Mouse (Mus musculus): ENCODE data around the gene Lama5. TPM values are rescaled to one million over a fixed set of nuclear protein-coding genes. Genes with fewer than 3 reads are reported as not detected.

Gene Lama5
- polyA plus RNA-seq, 1 experiment from 2014 or later, result 11.2 TPM

DNA sequence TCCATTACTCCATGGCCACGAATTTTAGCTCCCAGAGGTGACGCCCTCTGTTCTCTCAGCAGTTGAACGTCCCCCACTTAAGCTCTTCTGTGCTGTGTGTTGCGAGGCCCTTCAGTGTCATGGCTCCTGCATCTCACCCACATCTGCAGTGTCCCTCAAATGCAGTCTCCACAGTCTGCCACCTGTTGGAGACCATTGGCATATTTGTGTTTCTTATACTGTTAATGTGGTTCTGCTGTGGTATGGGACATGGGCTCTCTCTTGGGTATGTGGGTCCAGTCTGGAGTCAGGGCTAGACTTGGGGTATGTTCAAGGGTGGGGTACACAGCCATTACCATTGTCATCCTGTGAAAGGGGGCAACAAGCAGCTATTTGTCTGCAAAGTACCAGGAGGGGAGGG lies 52.5 kb downstream of the Lama5 start:
- no peak for DNase-seq (ENCODE audit: extremely low spot score, low spot score)
- Histone ChIP-seq H3K27me3 (ENCODE audit: poor library complexity, severe bottlenecking) (no peaks in the 10 kb centered on the region), H3K27ac (peak overlapping the region; percentile 96; the same call in 1 of the 2 replicates), H3K4me1 (peaks cover 28% of the 10 kb centered on the region), H3K36me3 (replicated peaks) (peaks cover 56% of the 10 kb centered on the region), H3K9me3 (no peaks in the 10 kb centered on the region), H3K4me3 (peak overlapping the region; percentile 95)
- WGBS, result 85% methylated on average over 4 of the region's 4 CpGs

DNA sequence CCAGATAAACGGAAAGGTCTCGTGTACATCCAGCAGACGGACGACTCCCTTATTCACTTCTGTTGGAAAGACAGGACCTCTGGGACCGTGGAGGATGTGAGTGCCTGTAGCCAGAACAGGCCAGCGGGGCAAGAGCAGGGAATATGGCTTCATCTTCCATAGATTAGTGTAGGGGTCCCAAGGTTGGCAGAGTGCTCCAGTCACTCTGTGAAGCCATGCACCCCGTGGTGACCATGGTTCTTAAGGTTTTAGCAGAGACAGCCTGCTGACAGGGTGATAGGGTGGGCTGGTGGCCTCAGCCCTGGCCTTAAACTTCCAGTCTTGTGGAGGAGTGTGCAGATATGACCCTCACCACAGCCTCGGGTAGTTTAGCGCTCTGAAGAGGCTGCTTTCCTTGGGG lies 53.5 kb downstream of the Lama5 start:
- WGBS, result 7% methylated on average over 9 of the region's 9 CpGs
- DNase-seq (ENCODE audit: extremely low spot score, low spot score), result no peak
- Histone ChIP-seq H3K4me1 (peaks cover 28% of the 10 kb centered on the region), H3K9me3 (no peaks in the 10 kb centered on the region), H3K27me3 (ENCODE audit: poor library complexity, severe bottlenecking) (no peaks in the 10 kb centered on the region), H3K27ac (peak overlapping the region; percentile 96), H3K36me3 (replicated peaks) (peaks cover 46% of the 10 kb centered on the region), H3K4me3 (peak overlapping the region; percentile 95)

DNA sequence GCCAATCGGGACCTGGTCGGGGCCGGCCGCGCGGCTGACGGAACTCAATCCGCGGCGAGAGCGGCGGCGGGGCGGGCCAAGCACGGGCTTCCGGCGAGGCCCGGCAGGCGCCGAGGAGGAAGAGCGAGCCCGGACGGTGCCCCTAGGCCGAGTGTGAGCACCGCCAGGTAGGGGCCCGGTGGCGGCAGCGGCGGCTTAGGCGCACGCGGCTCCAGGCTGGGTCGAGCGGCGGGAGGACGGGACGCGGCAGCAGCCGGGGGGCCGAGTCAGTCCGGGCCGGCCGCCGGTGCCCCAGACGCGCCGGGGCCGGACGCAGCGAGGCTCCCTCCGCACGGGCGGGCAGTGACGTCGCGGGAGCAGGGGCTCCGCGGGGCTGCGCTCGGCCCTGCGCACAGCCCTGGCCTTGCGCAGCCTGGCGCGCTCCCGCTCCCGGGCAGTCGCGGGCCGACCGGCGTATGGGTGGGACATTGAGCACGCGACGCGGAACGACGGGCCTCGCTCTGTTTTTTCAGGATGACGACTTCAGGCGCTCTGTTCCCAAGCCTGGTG lies 54.1 kb downstream of the Lama5 start:
- under 1% methylated on average over 80 of the region's 80 CpGs for WGBS
- H3K27me3 ChIP-seq (ENCODE audit: poor library complexity, severe bottlenecking), result no peaks in the 10 kb centered on the region
- no peak for DNase-seq (ENCODE audit: extremely low spot score, low spot score)
- H3K4me1 ChIP-seq, result peaks cover 28% of the 10 kb centered on the region
- H3K9me3 ChIP-seq, result no peaks in the 10 kb centered on the region
- H3K36me3 ChIP-seq (replicated peaks), result peaks cover 41% of the 10 kb centered on the region
- H3K4me3 ChIP-seq, result peak overlapping the region; percentile 95
- peak overlapping the region; percentile 96 for H3K27ac ChIP-seq

DNA sequence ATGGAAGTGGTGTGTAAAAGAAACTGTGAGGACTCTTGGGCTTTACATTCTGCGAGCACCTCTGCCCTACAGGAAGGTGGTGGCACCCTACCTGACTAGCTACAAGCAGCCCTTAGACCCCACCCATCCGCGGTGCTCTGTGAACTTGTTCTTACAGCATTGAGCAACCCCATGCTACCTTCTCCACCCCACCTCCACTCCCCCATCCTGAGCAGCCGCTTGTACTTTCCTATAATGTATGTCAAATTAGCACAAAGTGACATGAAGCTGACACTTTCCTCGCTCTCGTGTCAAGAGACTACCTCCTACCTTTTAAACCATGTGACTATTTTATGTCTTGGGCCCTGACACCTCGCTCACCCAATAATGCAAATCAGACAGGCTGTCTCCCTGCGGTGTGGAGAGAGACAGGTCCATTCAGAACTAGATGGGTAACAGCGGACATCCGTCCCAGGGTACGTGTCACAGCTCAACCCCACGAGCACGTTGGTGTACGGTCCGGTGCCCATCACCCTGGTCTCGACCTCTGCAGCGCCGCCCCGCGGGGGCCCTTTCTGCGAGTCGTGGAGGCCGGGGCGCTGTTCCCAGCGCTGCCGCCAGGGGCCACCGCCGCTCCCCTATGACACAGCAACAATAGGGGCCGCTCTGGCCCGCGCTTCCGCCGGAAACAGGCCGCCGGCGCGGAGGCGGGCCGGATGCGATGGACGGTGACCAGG lies 54.7 kb downstream of the Lama5 start, which contains the start of gene Adrm1:
Gene Adrm1 (plus strand): TSS at position 680 of the 716 bp plus-strand sequence.
- Histone ChIP-seq H3K36me3 (replicated peaks) (peaks cover 34% of the 10 kb centered on the region), H3K4me1 (peaks cover 28% of the 10 kb centered on the region), H3K27me3 (ENCODE audit: poor library complexity, severe bottlenecking) (no peaks in the 10 kb centered on the region), H3K4me3 (peak within 1 kb of the TSS; percentile 95), H3K9me3 (no peaks in the 10 kb centered on the region), H3K27ac (peak within 1 kb of the TSS; percentile 96)
- WGBS, result 5% methylated on average over 41 of the region's 41 CpGs
- peak; percentile 95 for DNase-seq (ENCODE audit: extremely low spot score, low spot score)

DNA sequence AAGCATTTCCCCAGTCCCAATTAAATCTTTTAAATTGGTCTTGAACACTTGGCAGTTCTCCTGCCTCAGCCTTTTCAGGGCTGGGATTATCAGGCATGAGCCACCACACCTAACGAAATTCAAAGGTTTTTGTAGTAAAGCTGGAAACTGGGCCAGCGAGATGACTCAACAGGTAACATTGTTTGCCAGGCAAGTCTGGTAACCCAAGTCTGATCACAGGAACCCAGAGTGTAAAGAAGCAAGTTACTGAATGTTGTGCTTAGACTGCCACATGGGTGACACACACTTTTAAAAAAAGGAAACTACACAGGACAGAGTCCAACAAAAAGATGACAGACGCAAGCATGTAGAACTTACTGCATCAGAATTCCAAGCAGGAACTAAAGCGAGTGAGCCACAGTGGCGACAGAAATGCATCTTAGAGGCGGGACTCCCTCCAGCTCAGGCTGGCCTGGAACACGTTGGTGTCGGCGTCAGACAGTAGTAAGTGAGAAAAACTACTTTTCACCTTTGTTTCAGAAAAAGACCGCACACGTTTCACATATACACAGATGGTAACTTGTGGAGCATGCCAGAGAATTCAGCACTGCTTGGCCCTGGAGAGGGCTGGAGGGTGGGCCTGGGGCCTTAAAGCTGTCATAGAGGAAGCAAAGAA lies 55.4 kb downstream of the Lama5 start:
- H3K27me3 ChIP-seq (ENCODE audit: poor library complexity, severe bottlenecking), result no peaks in the 10 kb centered on the region
- peak overlapping the region; percentile 96 for H3K27ac ChIP-seq
- peaks cover 28% of the 10 kb centered on the region for H3K36me3 ChIP-seq (replicated peaks)
- 90% methylated on average over 11 of the region's 11 CpGs for WGBS
- no peak for DNase-seq (ENCODE audit: extremely low spot score, low spot score)
- peak overlapping the region; percentile 95; the same call in 1 of the 2 replicates for H3K4me3 ChIP-seq
- H3K9me3 ChIP-seq, result no peaks in the 10 kb centered on the region
- H3K4me1 ChIP-seq, result peaks cover 28% of the 10 kb centered on the region

DNA sequence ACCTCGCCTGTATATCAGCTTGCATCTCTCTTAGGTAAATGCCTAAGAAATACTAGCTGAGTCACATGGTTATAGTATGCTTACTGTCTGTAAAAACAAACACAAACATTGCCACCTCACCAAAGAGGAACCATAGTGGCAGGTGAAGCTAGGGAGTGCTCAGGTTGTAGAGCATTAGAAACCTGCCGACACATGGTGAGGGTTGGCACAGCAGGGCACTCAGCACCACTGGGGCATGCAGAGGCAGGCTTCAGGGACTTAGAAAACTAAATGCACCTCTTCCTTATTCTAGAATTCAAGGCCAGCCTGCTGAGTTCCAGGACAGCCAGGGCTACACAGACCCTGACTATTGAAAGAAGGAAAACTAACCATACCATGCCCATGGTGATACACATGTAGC lies 58.8 kb downstream of the Lama5 start:
- Histone ChIP-seq H3K27ac (no peak overlapping the region), H3K27me3 (ENCODE audit: poor library complexity, severe bottlenecking) (no peaks in the 10 kb centered on the region), H3K36me3 (replicated peaks) (peaks cover 14% of the 10 kb centered on the region), H3K4me1 (peaks cover 7% of the 10 kb centered on the region), H3K9me3 (no peaks in the 10 kb centered on the region), H3K4me3 (no peak overlapping the region)
- WGBS, result 82% methylated on average over 2 of the region's 2 CpGs
- no peak for DNase-seq (ENCODE audit: extremely low spot score, low spot score)

DNA sequence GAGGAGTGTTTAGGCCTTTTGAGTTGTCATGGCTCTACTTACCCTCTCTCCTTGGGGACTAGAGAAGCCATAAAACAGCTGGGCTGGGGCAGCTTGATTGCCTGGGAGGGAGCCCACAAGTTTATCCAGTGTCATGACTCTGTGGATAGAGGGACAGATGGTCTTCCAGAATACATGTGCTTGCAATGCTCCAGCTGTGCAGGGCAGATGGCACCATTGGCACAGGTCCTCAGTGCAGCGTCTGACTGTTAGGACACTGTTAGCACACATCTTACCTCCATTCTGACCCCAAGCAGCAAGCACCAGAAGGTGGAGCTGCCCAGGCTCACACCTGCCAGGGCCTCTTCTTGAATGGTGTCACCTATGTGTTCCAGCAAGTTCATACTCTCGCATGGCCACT lies 59.8 kb downstream of the Lama5 start:
- peaks cover 23% of the 10 kb centered on the region for H3K36me3 ChIP-seq (replicated peaks)
- DNase-seq (ENCODE audit: extremely low spot score, low spot score), result no peak
- H3K27ac ChIP-seq, result no peak overlapping the region
- H3K4me1 ChIP-seq, result peaks cover 4% of the 10 kb centered on the region
- no peak overlapping the region for H3K4me3 ChIP-seq
- H3K9me3 ChIP-seq, result no peaks in the 10 kb centered on the region
- H3K27me3 ChIP-seq (ENCODE audit: poor library complexity, severe bottlenecking), result no peaks in the 10 kb centered on the region
- 94% methylated on average over 2 of the region's 2 CpGs for WGBS

DNA sequence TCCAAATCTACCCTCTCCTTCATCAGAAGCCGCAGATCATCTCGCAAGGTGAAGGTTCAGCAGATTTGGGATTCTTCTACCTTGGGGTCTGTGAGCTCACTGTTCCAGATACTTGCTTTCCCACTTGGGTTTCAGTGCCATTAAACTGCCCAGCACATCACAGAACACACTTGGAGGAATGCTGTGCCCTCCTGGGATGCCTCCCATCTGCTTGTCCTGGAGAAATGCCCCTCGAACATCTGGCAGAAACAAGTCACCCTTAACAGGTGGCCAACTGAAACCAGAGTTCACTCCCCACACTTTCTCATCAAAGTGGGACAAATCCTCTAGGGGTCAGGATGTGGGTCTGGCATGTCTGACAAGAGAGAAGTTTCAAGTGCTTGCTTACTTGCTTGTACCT lies 67.0 kb downstream of the Lama5 start:
- DNase-seq (ENCODE audit: extremely low spot score, low spot score), result no peak
- Histone ChIP-seq H3K4me1 (no peaks in the 10 kb centered on the region), H3K36me3 (replicated peaks) (peaks cover 66% of the 10 kb centered on the region), H3K4me3 (no peak overlapping the region), H3K27me3 (ENCODE audit: poor library complexity, severe bottlenecking) (no peaks in the 10 kb centered on the region), H3K27ac (no peak overlapping the region), H3K9me3 (no peaks in the 10 kb centered on the region)
- 89% methylated on average over 3 of the region's 3 CpGs for WGBS

DNA sequence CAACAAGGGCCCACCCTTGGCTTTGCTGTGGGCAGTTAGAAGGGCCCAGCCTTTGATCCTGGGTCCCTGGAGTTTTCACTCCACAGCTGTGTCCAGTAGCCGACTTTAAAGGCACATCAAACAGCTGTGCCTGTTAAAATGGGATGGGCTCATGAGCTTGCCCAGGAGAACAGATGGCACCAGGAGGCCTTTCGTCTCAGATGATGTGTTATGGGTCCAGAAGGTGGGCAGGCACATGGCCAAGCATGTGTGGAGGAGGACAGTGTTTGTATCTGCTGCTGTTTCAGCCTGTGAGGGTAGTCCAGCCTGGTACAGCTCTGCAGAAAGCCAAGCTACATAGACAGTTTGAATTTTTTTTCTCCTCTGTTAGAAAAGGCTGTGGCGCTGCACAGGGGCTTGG lies 70.9 kb downstream of the Lama5 start:
- H3K36me3 ChIP-seq (replicated peaks), result peaks cover 72% of the 10 kb centered on the region
- H3K27ac ChIP-seq, result no peak overlapping the region
- WGBS, result 76% methylated on average over 3 of the region's 3 CpGs
- H3K4me3 ChIP-seq, result no peak overlapping the region
- no peaks in the 10 kb centered on the region for H3K9me3 ChIP-seq
- DNase-seq (ENCODE audit: extremely low spot score, low spot score), result no peak
- no peaks in the 10 kb centered on the region for H3K4me1 ChIP-seq
- no peaks in the 10 kb centered on the region for H3K27me3 ChIP-seq (ENCODE audit: poor library complexity, severe bottlenecking)

DNA sequence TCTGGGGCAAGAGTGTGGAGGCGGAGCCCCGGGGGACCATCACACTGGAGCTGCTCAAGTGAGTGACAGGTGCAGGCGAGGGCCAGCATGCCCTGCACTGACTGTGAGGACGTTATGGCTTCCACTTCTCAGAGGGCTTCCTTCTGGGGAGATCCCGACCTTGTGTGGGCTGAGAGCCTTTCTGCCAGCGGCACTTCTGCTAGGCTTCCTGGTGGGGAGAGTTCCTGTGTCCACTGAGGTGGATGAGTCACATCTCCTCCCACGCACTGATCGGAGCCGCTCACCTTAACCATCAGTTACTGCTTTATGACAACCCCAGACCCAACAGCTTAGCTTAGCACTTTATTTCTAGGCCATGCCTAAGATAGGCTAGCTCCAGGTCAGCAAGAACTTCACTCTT lies 77.1 kb downstream of the Lama5 start:
- 88% methylated on average over 9 of the region's 9 CpGs for WGBS
- Histone ChIP-seq H3K36me3 (replicated peaks) (peaks cover 79% of the 10 kb centered on the region), H3K27me3 (ENCODE audit: poor library complexity, severe bottlenecking) (no peaks in the 10 kb centered on the region), H3K9me3 (no peaks in the 10 kb centered on the region), H3K27ac (no peak overlapping the region), H3K4me3 (no peak overlapping the region), H3K4me1 (no peaks in the 10 kb centered on the region)
- no peak for DNase-seq (ENCODE audit: extremely low spot score, low spot score)

DNA sequence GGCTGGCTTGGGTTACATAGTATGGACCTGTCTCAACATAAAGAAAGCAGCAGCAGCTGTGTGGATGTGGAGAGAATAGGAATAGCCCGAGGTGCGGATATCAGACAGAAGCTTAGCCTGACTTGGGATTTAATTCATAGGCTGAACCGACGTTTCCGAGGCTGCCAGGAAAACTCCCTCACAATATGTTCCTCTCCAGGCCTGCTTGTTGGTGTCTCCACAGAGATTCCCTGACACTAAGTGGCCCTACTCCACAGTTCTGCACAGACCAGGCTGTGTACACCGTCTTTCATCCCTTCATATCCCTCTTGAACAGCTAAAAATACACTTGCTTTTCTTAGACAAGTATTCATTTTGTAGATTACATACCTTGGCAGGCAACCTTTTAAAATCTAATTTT lies 78.3 kb downstream of the Lama5 start:
- 91% methylated on average over 6 of the region's 6 CpGs for WGBS
- Histone ChIP-seq H3K27ac (no peak overlapping the region), H3K36me3 (replicated peaks) (peaks cover 71% of the 10 kb centered on the region), H3K9me3 (no peaks in the 10 kb centered on the region), H3K4me3 (no peak overlapping the region), H3K4me1 (no peaks in the 10 kb centered on the region), H3K27me3 (ENCODE audit: poor library complexity, severe bottlenecking) (no peaks in the 10 kb centered on the region)
- no peak for DNase-seq (ENCODE audit: extremely low spot score, low spot score)

DNA sequence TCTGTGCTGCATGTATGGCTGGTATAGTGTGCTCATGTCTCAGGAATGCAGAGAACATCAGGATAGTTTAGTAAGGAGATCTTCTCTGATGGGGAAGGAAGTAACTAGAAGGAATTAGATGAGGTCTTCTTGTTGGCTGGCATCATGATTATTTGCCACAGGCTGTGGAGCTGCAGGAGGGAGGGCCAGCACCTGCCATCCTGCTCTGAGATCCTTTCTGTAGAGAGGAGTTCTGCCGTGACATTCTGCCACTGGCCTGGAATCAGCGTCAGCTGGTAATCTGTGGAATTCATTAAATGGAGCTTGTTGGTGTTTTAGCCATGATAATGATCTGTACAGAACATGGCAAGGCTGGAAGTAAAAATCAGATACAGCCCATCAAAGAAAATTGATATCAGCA lies 79.6 kb downstream of the Lama5 start:
- Histone ChIP-seq H3K9me3 (no peaks in the 10 kb centered on the region), H3K27ac (no peak overlapping the region), H3K27me3 (ENCODE audit: poor library complexity, severe bottlenecking) (no peaks in the 10 kb centered on the region), H3K4me3 (no peak overlapping the region), H3K4me1 (no peaks in the 10 kb centered on the region), H3K36me3 (replicated peaks) (peaks cover 67% of the 10 kb centered on the region)
- WGBS, result 95% methylated on average over 2 of the region's 2 CpGs
- no peak for DNase-seq (ENCODE audit: extremely low spot score, low spot score)

DNA sequence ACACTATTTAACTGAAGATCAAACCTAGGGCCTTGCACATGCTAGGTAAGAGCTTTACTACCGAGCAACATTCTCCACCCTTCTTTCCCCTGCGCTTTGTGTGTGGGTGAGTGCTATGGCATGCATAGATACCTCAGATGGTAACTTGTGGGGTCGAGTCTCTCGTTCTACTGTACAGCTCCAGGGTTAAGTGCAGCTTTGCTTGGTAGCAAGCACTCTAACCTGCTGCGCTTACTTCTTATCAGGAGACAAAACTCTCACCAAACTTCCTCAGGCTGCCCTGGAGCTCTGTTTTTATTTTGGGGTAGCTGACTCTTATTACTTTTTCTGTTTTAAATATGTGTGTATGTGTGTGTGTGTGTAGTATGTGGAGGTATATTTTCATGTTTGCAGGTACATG lies 90.2 kb downstream of the Lama5 start:
- no peak overlapping the region for H3K27ac ChIP-seq
- 87% methylated on average over 5 of the region's 5 CpGs for WGBS
- no peak overlapping the region for H3K4me3 ChIP-seq
- H3K9me3 ChIP-seq, result no peaks in the 10 kb centered on the region
- no peaks in the 10 kb centered on the region for H3K4me1 ChIP-seq
- no peaks in the 10 kb centered on the region for H3K27me3 ChIP-seq (ENCODE audit: poor library complexity, severe bottlenecking)
- peaks cover 8% of the 10 kb centered on the region for H3K36me3 ChIP-seq (replicated peaks)
- DNase-seq (ENCODE audit: extremely low spot score, low spot score), result no peak

All from forebrain, embryonic 10.5 days (tissue).